Mouse (Mus musculus): Measurements from ENCODE around the gene Hmx3. TPM values are rescaled to one million over a fixed set of nuclear protein-coding genes. Genes with fewer than 3 reads are reported as not detected.
A peak's percentile ranks its signal among the peaks of the same experiment; 100 is the strongest.

Gene Hmx3
- polyA plus RNA-seq, 1 experiment from 2014 or later, result not detected

- ATAC-seq, result peak; percentile 93
- peaks cover 37% of the 10 kb centered on the region for H3K36me3 ChIP-seq
- H3K4me2 ChIP-seq, result peak within 1 kb of the TSS; percentile 76
- peaks cover 37% of the 10 kb centered on the region for H3K4me1 ChIP-seq
- H3K4me3 ChIP-seq, result peak within 1 kb of the TSS; percentile 87
- H3K9me3 ChIP-seq (replicated peaks), result no peaks in the 10 kb centered on the region
- H3K27ac ChIP-seq, result peak within 1 kb of the TSS; percentile 83
- peak within 1 kb of the TSS; percentile 84 for H3K9ac ChIP-seq
- H3K27me3 ChIP-seq (replicated peaks), result peaks cover 43% of the 10 kb centered on the region
- 0% methylated on average over 46 of the region's 51 CpGs for WGBS (ENCODE audit: insufficient replicate concordance)
Observed at GRCm38 (mm10) chr7:131559986-131560696, 17.5 kb downstream of the Hmx3 start, which contains the start of gene Bub3. Bub3 (plus strand) TSS chr7:131560222.

- peaks cover 35% of the 10 kb centered on the region for H3K4me1 ChIP-seq
- peak; percentile 64 for ATAC-seq
- peak overlapping the region; percentile 87 for H3K4me3 ChIP-seq
- H3K9ac ChIP-seq, result peak overlapping the region; percentile 84
- WGBS (ENCODE audit: insufficient replicate concordance), result under 1% methylated on average over 14 of the region's 14 CpGs
- H3K9me3 ChIP-seq (replicated peaks), result no peaks in the 10 kb centered on the region
- H3K36me3 ChIP-seq, result peaks cover 42% of the 10 kb centered on the region
- peak overlapping the region; percentile 76 for H3K4me2 ChIP-seq
- H3K27me3 ChIP-seq (replicated peaks), result peaks cover 38% of the 10 kb centered on the region
- peak overlapping the region; percentile 83 for H3K27ac ChIP-seq
Observed at GRCm38 (mm10) chr7:131560697-131561042, 18.0 kb downstream of the Hmx3 start.

GRCm38 (mm10) chr7:131575246-131575645, 32.6 kb downstream of the Hmx3 start:
- Histone ChIP-seq H3K9me3 (replicated peaks) (no peaks in the 10 kb centered on the region), H3K4me1 (no peaks in the 10 kb centered on the region), H3K27ac (no peak overlapping the region), H3K4me3 (no peak overlapping the region), H3K9ac (no peak overlapping the region), H3K36me3 (peaks cover 46% of the 10 kb centered on the region), H3K4me2 (no peak overlapping the region), H3K27me3 (replicated peaks) (no peaks in the 10 kb centered on the region)
- WGBS (ENCODE audit: insufficient replicate concordance), result 75% methylated on average over 6 of the region's 6 CpGs
- ATAC-seq, result no peak

GRCm38 (mm10) chr7:131582178-131582577, 39.5 kb downstream of the Hmx3 start:
- no peaks in the 10 kb centered on the region for H3K4me1 ChIP-seq
- no peak overlapping the region for H3K27ac ChIP-seq
- H3K36me3 ChIP-seq, result no peaks in the 10 kb centered on the region
- H3K27me3 ChIP-seq (replicated peaks), result no peaks in the 10 kb centered on the region
- H3K9ac ChIP-seq, result no peak overlapping the region
- no peak for ATAC-seq
- no peak overlapping the region for H3K4me3 ChIP-seq
- no peak overlapping the region for H3K4me2 ChIP-seq
- 63% methylated on average over 9 of the region's 9 CpGs for WGBS (ENCODE audit: insufficient replicate concordance)
- no peaks in the 10 kb centered on the region for H3K9me3 ChIP-seq (replicated peaks)

GRCm38 (mm10) chr7:131585551-131585950, 42.9 kb downstream of the Hmx3 start:
- no peaks in the 10 kb centered on the region for H3K36me3 ChIP-seq
- no peaks in the 10 kb centered on the region for H3K9me3 ChIP-seq (replicated peaks)
- H3K4me3 ChIP-seq, result no peak overlapping the region
- no peaks in the 10 kb centered on the region for H3K27me3 ChIP-seq (replicated peaks)
- no peaks in the 10 kb centered on the region for H3K4me1 ChIP-seq
- H3K4me2 ChIP-seq, result no peak overlapping the region
- no peak overlapping the region for H3K9ac ChIP-seq
- no peak for ATAC-seq
- no peak overlapping the region for H3K27ac ChIP-seq
- 78% methylated on average over 5 of the region's 5 CpGs for WGBS (ENCODE audit: insufficient replicate concordance)

Other genes starting within 250 kb of the Hmx3 start
- not detected in 2 replicates for gene Cuzd1, start 220.6 kb upstream of the Hmx3 start, polyA plus RNA-seq (2016; fragmentation: Nextera tagmentation; extraction: Ambion mirVana)
- not detected in 2 replicates for gene Fam24b, start 213.4 kb upstream of the Hmx3 start, polyA plus RNA-seq (2016; fragmentation: Nextera tagmentation; extraction: Ambion mirVana)
- gene Fam24a, start 209.0 kb upstream of the Hmx3 start, polyA plus RNA-seq (2016; fragmentation: Nextera tagmentation; extraction: Ambion mirVana), result not detected in 2 replicates
- 14.3 and 15.7 TPM in 2 replicates for gene 2310057M21Rik, start 180.1 kb upstream of the Hmx3 start, polyA plus RNA-seq (2016; fragmentation: Nextera tagmentation; extraction: Ambion mirVana)
- 32.1 and 36.9 TPM in 2 replicates for gene Pstk, start 171.7 kb upstream of the Hmx3 start, polyA plus RNA-seq (2016; fragmentation: Nextera tagmentation; extraction: Ambion mirVana)
- gene Ikzf5, start 132.3 kb upstream of the Hmx3 start, polyA plus RNA-seq (2016; fragmentation: Nextera tagmentation; extraction: Ambion mirVana), result 16.4 and 16.6 TPM in 2 replicates
- 33.9 and 35.1 TPM in 2 replicates for gene Acadsb, start 132.3 kb upstream of the Hmx3 start, polyA plus RNA-seq (2016; fragmentation: Nextera tagmentation; extraction: Ambion mirVana)
- gene Hmx2, start 5.9 kb downstream of the Hmx3 start, polyA plus RNA-seq (2016; fragmentation: Nextera tagmentation; extraction: Ambion mirVana), result not detected in 2 replicates
- 151 and 152 TPM in 2 replicates for gene Bub3, start 17.4 kb downstream of the Hmx3 start, polyA plus RNA-seq (2016; fragmentation: Nextera tagmentation; extraction: Ambion mirVana)

Data from liver, embryonic 12.5 days (tissue).